Mouse (Mus musculus): ENCODE measurements around the gene Vmn2r27. TPM values are rescaled to one million over a fixed set of nuclear protein-coding genes. Genes with fewer than 3 reads are reported as not detected.

The Vmn2r27 gene
- polyA plus RNA-seq, 1 experiment from 2014 or later: not detected

DNA sequence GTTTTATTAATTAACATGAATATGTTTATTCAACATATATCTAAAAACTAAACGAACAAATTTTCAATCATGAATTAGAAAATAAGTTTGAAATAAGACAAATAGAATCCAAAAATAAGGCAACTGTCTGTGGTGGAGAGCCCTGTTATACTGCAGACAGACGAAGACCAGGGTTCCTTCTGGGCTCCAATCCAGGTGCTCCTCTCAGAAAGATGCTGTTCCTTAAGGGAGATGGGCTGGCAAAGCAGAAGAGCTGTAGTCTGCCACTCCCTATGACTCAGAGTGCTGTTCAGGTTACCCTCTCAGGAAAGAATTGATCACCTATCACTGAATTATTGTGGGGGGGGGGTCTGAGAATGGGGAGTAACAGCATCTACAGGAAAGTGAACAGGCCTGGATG, 65.1 kb downstream of the Vmn2r27 start:
- Histone ChIP-seq H3K36me3 (ENCODE audit: control insufficient read depth, insufficient read depth, low read length) (no peaks in the 10 kb centered on the region), H3K27ac (ENCODE audit: low read length) (no peak overlapping the region), H3K9me3 (ENCODE audit: control insufficient read depth, low read length) (no peaks in the 10 kb centered on the region), H3K4me2 (ENCODE audit: low read depth, low read length) (no peak overlapping the region), H3K9ac (ENCODE audit: low read depth, low read length) (no peak overlapping the region), H3K4me3 (ENCODE audit: low read length) (no peak overlapping the region), H3K27me3 (replicated peaks; ENCODE audit: control insufficient read depth, insufficient read depth, low read length) (no peaks in the 10 kb centered on the region), H3K4me1 (ENCODE audit: control insufficient read depth, insufficient read depth, low read length) (no peaks in the 10 kb centered on the region)
- ATAC-seq: no peak
- WGBS: 67% methylated on average over 2 of the region's 2 CpGs

DNA sequence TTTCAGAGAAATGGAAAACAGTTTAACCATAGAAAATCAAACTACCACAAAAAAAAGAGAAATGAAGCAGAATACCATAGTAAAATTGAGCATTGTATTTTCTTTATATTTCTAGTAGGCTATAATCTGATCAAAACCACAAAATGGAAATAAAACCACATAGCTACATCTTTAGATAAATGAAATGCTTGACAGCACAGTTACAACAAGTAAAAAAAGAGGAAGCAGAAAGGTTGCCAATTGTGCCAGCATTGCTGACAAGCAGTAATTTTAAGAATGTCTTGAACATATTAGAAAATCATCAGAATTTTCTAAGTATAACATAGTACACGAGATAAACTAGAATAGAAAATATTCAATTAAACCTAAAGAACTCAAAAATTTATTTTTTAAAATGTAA, 81.8 kb downstream of the Vmn2r27 start:
- no peaks in the 10 kb centered on the region for H3K27me3 ChIP-seq (replicated peaks; ENCODE audit: control insufficient read depth, insufficient read depth, low read length)
- H3K9ac ChIP-seq (ENCODE audit: low read depth, low read length): no peak overlapping the region
- no peaks in the 10 kb centered on the region for H3K4me1 ChIP-seq (ENCODE audit: control insufficient read depth, insufficient read depth, low read length)
- H3K36me3 ChIP-seq (ENCODE audit: control insufficient read depth, insufficient read depth, low read length): no peaks in the 10 kb centered on the region
- H3K4me3 ChIP-seq (ENCODE audit: low read length): no peak overlapping the region
- no peak overlapping the region for H3K27ac ChIP-seq (ENCODE audit: low read length)
- WGBS: 44% methylated on average over 1 of the region's 1 CpGs
- no peak for ATAC-seq
- no peaks in the 10 kb centered on the region for H3K9me3 ChIP-seq (ENCODE audit: control insufficient read depth, low read length)
- no peak overlapping the region for H3K4me2 ChIP-seq (ENCODE audit: low read depth, low read length)

Other genes with a start within 250 kb of the Vmn2r27 start
- gene Vmn2r26, start 207.3 kb downstream of the Vmn2r27 start, polyA plus RNA-seq (2015; fragmentation: Nextera tagmentation; extraction: Ambion mirVana): 0.02 TPM in 1 of 2 replicates, not detected in the other
- gene Cd163, start 72.8 kb upstream of the Vmn2r27 start, polyA plus RNA-seq (2015; fragmentation: Nextera tagmentation; extraction: Ambion mirVana): 0.43 and 0.49 TPM in 2 replicates
- gene Pex5, start 183.2 kb upstream of the Vmn2r27 start, polyA plus RNA-seq (2015; fragmentation: Nextera tagmentation; extraction: Ambion mirVana): 47.4 and 48.5 TPM in 2 replicates
- 3.5 and 4.1 TPM in 2 replicates for gene Clstn3, start 232.9 kb upstream of the Vmn2r27 start, polyA plus RNA-seq (2015; fragmentation: Nextera tagmentation; extraction: Ambion mirVana)

Measured in intestine, embryonic 16.5 days (tissue).